Mouse (Mus musculus) midbrain, embryonic 13.5 days (tissue): ENCODE results near the gene Ppm1n. TPM values are rescaled to one million over a fixed set of nuclear protein-coding genes. Genes with fewer than 3 reads are reported as not detected.
A peak's percentile ranks its signal among the peaks of the same experiment; 100 is the strongest.

Experiments used
- ATAC-seq: fragments of 200-750 bp; cut with Nextera tagmentation; 2 replicates; pipeline ENCODE4 v1.8.0; 2017; ENCODE audit warnings: mild to moderate bottlenecking, moderate TSS enrichment, moderate library complexity
- H3K27ac ChIP-seq: fragments of 300-500 bp; sonication (generic); 2 replicates; pipeline ENCODE4 v1.5.1; 2015; ENCODE audit warnings: inconsistent platforms, mild to moderate bottlenecking, moderate library complexity
- H3K27me3 ChIP-seq: fragments of 300-500 bp; sonication (generic); 2 replicates; pipeline ENCODE4 v1.6.1; 2015; ENCODE audit warnings: mild to moderate bottlenecking, inconsistent platforms
- H3K36me3 ChIP-seq: fragments of 300-500 bp; sonication (generic); 2 replicates; pipeline ENCODE4 v1.6.1; 2015; ENCODE audit warnings: mild to moderate bottlenecking, inconsistent platforms
- H3K4me1 ChIP-seq: fragments of 300-500 bp; sonication (generic); replicated peaks from 2 replicates; pipeline ENCODE4 v1.6.1; 2015; ENCODE audit warnings: inconsistent platforms
- H3K4me2 ChIP-seq: fragments of 300-500 bp; sonication (generic); replicated peaks from 2 replicates; pipeline ENCODE4 v1.6.1; 2015; ENCODE audit warnings: moderate library complexity, mild to moderate bottlenecking, inconsistent platforms
- H3K4me3 ChIP-seq: fragments of 300-500 bp; sonication (generic); replicated peaks from 2 replicates; pipeline ENCODE4 v1.5.1; 2015; ENCODE audit warnings: mild to moderate bottlenecking, inconsistent platforms
- H3K9ac ChIP-seq: fragments of 300-500 bp; sonication (generic); replicated peaks from 2 replicates; pipeline ENCODE4 v1.6.1; 2015; ENCODE audit warnings: mild to moderate bottlenecking, inconsistent platforms
- H3K9me3 ChIP-seq: fragments of 300-500 bp; sonication (generic); 2 replicates; pipeline ENCODE4 v1.6.1; 2016; ENCODE audit warnings: mild to moderate bottlenecking, inconsistent platforms
- WGBS: fragments of 180-500 bp; shearing (Covaris S2); methylation state at CpG from one replicate; pipeline ENCODE4 v1.1.7; 2015; 5-methylcytosine and 5-hydroxymethylcytosine counted together
- polyA plus RNA-seq: library from polyadenylated mRNA; unstranded; fragments of >200 nt; fragmentation: Nextera tagmentation; extraction: Ambion mirVana; gene quantifications from 2 replicates; pipeline ENCODE4 v1.2.1, GENCODE M21; 2015

Ppm1n gene
- polyA plus RNA-seq, 1 experiment from 2014 or later, result 0.34 TPM

DNA sequence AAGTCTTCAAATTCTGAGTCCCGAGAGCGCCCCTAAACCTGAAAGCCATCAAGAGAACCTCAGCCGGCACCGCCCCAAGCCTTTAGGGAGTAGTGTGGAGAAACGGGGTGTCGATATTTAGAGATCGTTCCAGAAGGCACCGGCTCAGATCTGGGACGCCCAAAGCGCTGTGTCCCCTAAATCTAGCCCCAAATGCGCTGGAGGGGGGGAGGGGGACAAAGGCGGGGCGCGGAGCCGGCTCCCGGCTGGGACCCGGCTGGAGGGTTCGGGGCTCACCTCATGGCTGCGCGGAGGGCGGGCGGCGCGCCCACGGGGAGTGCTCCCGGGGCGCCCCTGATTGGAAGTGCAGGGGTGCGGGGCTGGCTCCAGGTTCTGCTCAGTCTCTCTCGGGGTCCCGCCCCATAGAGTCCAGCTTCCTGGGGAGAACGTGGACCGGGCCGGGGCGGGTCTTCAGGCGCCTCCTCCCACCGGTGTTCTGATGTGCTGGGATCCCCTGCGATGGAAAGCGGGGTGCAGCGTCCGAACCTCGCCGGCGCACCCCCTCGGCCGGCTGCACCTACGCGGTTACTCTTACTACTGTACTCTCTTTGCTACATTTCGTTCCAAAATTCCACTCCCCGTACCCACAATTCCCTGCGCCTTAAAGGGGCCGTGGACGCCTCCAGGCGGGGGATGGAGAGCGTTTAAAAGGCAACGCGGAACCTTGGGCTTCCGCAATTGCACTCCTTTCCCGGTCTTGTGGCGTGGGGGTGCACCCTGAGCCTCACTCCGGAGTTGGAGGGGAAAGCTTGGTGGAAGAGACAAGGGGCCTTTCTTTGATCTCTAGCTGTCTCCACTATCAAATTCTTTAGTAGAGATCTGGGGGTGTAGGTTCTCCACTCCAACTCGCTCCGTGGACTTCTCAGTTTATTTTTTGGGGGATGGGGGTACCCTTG is 8.4 kb downstream of the Ppm1n start, which contains the start of gene Vasp:
Vasp (minus strand) TSS at position 580 of the 935 bp plus-strand sequence.
- H3K4me3 ChIP-seq, result peak within 1 kb of the TSS; percentile 79
- H3K27ac ChIP-seq, result peak within 1 kb of the TSS; percentile 85
- 0 out of 2 replicates have a peak, but pooled peaks cover 4% of the 10 kb centered on the region for H3K27me3 ChIP-seq
- peaks cover 28% of the 10 kb centered on the region for H3K4me1 ChIP-seq
- peak within 1 kb of the TSS; percentile 97 for H3K4me2 ChIP-seq
- under 1% methylated on average over 52 of the region's 62 CpGs for WGBS
- no peaks in the 10 kb centered on the region for H3K9me3 ChIP-seq
- peak; percentile 75 for ATAC-seq
- H3K36me3 ChIP-seq, result no peaks in the 10 kb centered on the region
- peak within 1 kb of the TSS; percentile 96 for H3K9ac ChIP-seq

DNA sequence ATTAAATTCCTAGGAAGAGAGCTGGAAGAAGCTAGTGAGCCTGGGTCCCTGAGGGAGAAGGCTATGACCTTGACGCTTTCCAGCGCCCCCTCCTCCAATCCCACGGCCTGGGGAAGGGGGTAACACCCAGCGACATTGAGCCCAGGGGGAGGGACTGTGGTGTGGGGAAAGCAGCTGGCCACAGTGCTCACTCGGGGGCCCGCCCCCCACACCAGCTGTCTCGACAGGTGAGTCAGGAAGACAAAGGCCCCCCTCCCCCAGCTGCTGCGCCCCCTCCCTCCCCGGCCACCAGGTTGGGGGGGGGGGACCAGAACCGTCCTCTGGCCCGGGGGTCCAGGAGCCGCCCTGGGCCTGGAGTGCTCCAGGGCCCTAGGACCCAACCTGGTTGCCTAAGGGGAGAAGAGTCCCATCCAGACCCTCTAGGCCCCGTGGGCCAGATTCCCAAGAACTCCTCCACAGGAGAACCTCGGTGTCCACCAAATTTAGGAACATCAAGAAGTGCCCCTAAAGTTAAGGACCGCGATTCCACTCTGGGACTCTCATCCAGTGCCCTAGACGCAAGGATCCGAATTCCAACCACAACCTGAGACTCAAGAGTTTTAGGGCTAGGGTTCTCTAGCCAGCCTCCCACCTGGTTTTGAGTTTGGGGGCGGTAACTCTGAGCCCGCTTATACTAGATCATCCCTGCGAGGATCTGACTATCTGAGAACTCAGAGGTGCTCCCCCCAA is 9.2 kb downstream of the Ppm1n start:
- H3K4me1 ChIP-seq, result peaks cover 28% of the 10 kb centered on the region
- no peak for ATAC-seq
- no peaks in the 10 kb centered on the region for H3K9me3 ChIP-seq
- H3K4me2 ChIP-seq, result peak overlapping the region; percentile 97
- H3K9ac ChIP-seq, result peak overlapping the region; percentile 96
- H3K27ac ChIP-seq, result peak overlapping the region; percentile 19; the same call in 1 of the 2 replicates
- peak overlapping the region; percentile 79 for H3K4me3 ChIP-seq
- under 1% methylated on average over 20 of the region's 21 CpGs for WGBS
- H3K36me3 ChIP-seq, result no peaks in the 10 kb centered on the region
- H3K27me3 ChIP-seq, result 0 out of 2 replicates have a peak, but pooled peaks cover 4% of the 10 kb centered on the region

DNA sequence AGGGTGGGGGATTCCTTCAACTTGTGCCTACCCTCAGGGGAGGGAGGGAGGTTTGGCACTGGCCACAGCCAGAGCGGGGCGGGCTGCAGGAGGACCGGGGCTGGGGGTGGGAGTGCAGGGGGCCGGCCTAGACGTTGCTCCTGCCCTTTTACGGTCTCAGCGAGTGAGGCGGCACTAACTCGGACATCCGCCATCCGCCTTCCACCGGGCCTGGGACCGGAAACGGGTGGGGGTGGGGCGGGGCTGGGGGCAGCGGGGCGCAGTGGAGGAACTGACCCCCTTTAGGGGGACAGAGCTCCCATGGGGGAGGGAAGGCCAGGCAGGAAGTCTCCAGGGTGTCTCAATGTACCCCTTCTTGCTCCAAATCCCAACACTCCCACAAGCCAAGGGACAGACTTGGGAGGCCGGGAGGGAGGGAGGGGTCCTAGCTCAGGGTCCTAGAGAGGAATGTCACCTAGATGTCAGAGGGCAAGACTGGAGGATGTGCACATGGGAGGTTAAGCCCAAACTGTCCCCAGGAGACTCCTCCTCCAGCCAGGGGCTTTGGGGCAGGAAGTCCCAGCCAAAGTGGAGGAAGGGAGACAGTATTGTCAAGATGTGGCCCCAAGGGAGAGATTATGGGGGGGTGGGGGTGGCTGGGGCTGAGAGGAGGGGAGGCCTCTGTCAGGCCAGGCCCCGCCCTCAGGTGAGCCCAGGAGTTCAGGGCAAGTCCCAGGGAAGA is 10.0 kb downstream of the Ppm1n start:
- Histone ChIP-seq H3K27me3 (0 out of 2 replicates have a peak, but pooled peaks cover 4% of the 10 kb centered on the region), H3K27ac (peak overlapping the region; percentile 19; the same call in 1 of the 2 replicates), H3K4me1 (peaks cover 28% of the 10 kb centered on the region), H3K9ac (peak overlapping the region; percentile 96), H3K36me3 (no peaks in the 10 kb centered on the region), H3K4me3 (peak overlapping the region; percentile 79), H3K9me3 (no peaks in the 10 kb centered on the region), H3K4me2 (peak overlapping the region; percentile 97)
- ATAC-seq, result 0 out of 2 replicates have a peak, but pooled peaks have one; percentile 10
- 2% methylated on average over 19 of the region's 19 CpGs for WGBS

DNA sequence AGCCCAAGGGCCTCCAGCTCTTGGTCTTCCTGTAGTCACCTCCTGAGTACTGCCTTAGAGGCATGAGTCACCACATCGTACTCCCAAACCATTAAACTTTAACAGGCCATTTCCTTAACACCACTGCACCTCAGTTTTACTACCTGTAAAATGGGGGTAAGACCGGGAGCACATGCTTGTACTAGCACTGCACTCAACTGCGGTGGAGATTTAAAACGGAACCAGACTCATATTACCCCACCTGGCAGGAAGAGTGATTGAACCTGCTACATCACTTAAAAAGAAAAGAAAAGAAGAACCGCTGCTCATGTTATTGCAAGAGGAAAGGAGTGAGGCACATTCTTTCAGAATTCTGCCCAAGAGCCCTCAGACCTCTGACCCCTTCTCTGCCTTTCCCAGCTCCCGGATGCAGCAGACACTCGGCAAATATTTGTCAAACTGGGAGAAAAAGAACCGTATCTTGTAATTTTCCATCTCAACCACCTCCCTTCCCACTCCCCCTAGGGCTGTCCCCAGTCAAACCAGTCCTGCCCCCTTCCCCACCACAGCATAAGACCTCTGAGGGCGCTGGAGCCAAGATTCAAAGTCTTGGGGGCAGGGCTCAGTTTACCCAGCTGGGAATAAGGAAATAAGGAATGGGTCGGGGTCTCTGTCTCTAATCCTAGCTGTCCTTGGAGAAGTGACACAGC is 10.7 kb downstream of the Ppm1n start:
- Histone ChIP-seq H3K9me3 (no peaks in the 10 kb centered on the region), H3K27me3 (no peaks in the 10 kb centered on the region), H3K9ac (peak overlapping the region; percentile 96), H3K4me2 (peak overlapping the region; percentile 97), H3K4me3 (peak overlapping the region; percentile 79), H3K4me1 (peaks cover 28% of the 10 kb centered on the region), H3K36me3 (peaks cover 7% of the 10 kb centered on the region), H3K27ac (no peak overlapping the region)
- WGBS, result 57% methylated on average over 10 of the region's 10 CpGs
- no peak for ATAC-seq

DNA sequence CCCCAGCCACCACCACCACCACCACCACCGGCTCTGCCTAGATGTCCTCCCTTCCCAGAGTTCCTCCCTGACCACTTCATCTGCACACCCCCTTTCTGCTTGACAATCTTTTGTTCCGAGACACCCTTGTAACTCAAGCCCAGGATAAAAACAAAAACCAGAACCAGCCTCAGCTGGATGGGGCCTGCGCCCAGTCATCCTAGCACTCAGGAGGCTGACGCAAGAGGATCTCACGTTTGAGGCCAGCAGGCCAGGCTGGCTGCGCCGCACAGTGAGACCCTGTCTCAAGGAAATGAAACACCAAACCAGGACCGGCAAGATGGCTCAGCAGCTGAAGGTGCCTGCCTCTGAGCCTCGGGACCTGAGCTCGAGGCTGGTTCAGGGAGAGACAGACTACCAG is 12.8 kb downstream of the Ppm1n start:
- H3K27ac ChIP-seq, result no peak overlapping the region
- H3K9ac ChIP-seq, result no peak overlapping the region
- no peak for ATAC-seq
- H3K4me2 ChIP-seq, result no peak overlapping the region
- peaks cover 28% of the 10 kb centered on the region for H3K4me1 ChIP-seq
- no peaks in the 10 kb centered on the region for H3K27me3 ChIP-seq
- H3K36me3 ChIP-seq, result peaks cover 26% of the 10 kb centered on the region
- no peaks in the 10 kb centered on the region for H3K9me3 ChIP-seq
- WGBS, result 80% methylated on average over 10 of the region's 10 CpGs
- H3K4me3 ChIP-seq, result no peak overlapping the region

DNA sequence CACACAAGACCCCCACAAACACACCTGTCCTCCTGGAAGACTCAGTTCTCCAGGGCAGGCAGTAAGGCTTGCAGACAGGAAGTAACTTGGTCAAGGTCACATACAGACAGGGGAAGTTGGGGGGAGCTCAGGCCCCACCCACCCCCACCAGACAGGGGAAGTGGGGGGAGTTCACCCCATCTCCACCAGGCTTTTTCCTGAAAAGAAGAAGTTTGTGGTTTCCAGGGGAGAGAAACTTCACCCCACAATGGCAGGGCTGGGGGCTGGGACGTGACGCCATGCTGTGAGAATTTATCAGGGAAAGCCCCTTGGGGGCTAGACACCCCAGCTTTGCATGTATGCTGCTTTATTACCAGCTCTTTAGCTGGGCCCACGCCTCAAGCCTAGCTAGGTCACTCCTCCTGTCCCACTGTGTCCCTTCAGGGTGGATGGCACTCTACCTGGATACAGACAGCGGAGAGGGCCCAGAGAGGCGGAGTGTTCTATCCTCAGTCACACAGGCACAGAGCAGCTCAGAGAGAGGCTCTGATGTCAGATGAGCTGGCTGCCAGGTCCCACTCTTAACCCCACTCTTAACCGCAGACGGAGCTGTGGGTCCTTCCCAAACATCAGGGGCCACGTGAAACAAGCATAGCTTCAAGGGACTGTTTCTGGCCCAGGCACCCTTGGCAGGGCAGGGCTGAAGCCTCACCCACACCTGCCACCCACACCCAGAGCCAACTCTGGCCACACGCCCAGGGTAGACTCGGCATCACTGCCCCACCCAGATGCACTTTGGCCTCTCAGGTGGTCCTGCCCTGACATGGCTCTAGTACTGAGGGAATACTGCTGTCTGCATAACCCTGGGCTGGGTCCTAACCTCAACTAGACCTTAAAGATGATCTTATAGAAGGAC is 13.7 kb downstream of the Ppm1n start:
- Histone ChIP-seq H3K4me1 (peaks cover 27% of the 10 kb centered on the region), H3K4me3 (no peak overlapping the region), H3K36me3 (peaks cover 35% of the 10 kb centered on the region), H3K27me3 (no peaks in the 10 kb centered on the region), H3K27ac (no peak overlapping the region), H3K4me2 (no peak overlapping the region), H3K9me3 (no peaks in the 10 kb centered on the region), H3K9ac (0 out of 2 replicates have a peak overlapping the region, but pooled peaks have one; percentile 7)
- WGBS, result 87% methylated on average over 10 of the region's 10 CpGs
- no peak for ATAC-seq

DNA sequence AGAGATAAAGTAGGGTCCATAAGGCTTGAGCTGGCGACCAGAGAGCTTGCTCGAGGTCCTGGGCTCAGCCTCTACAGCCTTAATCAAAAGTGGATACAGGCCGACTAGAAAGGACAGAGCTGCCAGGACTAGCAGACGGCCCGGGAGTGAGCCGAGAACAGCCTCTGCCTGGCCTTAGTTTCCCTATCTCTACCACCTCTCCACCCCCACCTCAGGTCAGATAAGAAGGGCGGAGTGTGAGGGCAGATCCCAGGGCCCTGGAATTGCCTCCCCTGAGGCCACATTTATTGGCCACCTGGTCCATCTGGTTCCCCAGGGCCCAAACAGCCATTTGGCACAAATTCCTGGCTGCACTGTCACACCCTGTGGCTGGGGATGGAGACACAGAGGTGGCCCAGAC is 14.7 kb downstream of the Ppm1n start:
- Histone ChIP-seq H3K36me3 (peaks cover 45% of the 10 kb centered on the region), H3K9me3 (no peaks in the 10 kb centered on the region), H3K27ac (no peak overlapping the region), H3K4me1 (peaks cover 17% of the 10 kb centered on the region), H3K27me3 (no peaks in the 10 kb centered on the region), H3K4me2 (no peak overlapping the region), H3K4me3 (no peak overlapping the region), H3K9ac (no peak overlapping the region)
- WGBS, result 89% methylated on average over 7 of the region's 7 CpGs
- no peak for ATAC-seq

DNA sequence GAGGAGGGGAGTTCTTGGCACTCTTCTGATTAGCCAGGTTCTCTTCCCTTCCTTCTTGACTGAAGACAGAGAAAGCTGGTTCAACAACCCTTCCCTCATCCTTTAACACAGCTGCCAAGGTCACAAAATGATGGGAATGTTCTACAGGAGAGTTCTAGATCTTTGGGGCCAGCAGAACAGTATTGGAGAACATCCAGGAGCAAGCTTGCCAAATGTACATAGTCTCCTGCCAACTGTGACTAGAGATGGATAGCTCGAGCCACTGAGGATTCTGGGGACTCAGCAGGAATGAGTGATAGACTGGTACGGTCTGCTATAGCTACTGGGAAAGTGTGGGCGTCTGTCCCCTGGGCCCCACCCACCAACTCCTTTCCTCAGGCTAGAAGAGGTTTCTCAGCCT is 21.5 kb downstream of the Ppm1n start:
- Histone ChIP-seq H3K4me1 (no peaks in the 10 kb centered on the region), H3K4me2 (no peak overlapping the region), H3K9ac (no peak overlapping the region), H3K27ac (no peak overlapping the region), H3K36me3 (peaks cover 82% of the 10 kb centered on the region), H3K4me3 (no peak overlapping the region), H3K9me3 (no peaks in the 10 kb centered on the region), H3K27me3 (no peaks in the 10 kb centered on the region)
- ATAC-seq, result no peak
- 88% methylated on average over 3 of the region's 3 CpGs for WGBS

DNA sequence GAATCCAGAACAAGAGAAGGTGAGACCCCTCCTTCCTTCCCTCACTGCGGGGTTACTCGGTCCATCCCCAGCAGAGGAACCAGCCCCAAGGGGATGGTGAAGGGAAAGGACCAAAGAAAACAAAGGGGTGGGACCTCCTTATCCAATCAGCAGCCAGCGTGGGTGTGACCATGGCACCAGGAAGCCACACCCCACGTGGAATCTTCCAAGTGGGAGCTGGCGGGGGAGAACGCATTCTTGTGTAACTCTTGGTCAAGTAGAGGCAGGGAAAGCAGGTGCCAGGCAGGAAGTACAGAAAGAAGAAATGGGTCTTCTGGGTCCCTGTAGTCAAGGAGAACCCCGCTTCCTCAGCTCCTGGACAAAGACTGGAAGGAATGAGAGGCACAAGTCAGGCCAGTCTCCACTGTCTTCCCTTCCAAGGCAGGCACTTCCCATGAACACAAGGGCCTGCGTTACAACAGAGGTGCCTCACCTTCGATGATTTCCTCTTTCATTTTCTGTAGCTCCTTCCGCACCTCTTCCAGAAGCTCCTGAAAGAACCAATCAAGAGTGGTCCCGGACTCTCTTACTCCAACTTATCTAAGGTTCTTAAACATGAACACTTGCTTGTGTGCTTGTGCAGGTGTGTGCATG is 22.4 kb downstream of the Ppm1n start:
- H3K4me2 ChIP-seq, result no peak overlapping the region
- no peaks in the 10 kb centered on the region for H3K27me3 ChIP-seq
- H3K9ac ChIP-seq, result no peak overlapping the region
- no peak overlapping the region for H3K27ac ChIP-seq
- WGBS, result 34% methylated on average over 11 of the region's 11 CpGs
- ATAC-seq, result peak; percentile 71
- H3K9me3 ChIP-seq, result no peaks in the 10 kb centered on the region
- peaks cover 74% of the 10 kb centered on the region for H3K36me3 ChIP-seq
- no peaks in the 10 kb centered on the region for H3K4me1 ChIP-seq
- no peak overlapping the region for H3K4me3 ChIP-seq

DNA sequence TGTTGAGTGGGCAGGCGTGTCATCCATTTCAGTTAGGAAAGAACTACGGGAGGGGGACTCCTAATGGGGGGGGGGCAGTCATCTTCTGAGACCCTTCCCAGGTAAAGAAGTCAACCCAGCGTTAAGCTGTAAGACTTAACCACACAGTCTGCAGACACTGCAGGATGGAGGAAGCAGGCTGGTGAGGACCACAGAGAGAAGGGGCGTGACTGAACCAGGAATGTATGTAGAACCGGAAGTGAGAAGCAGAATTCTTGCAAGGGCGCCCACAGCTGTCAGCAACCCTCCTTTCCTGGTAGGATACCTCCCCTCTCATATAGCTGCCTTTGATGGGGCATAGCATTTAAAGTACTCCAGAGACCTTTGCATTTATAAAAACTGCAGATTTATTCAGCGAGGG is 23.3 kb downstream of the Ppm1n start:
- 91% methylated on average over 7 of the region's 7 CpGs for WGBS
- no peak overlapping the region for H3K4me2 ChIP-seq
- H3K4me3 ChIP-seq, result no peak overlapping the region
- H3K9me3 ChIP-seq, result no peaks in the 10 kb centered on the region
- ATAC-seq, result no peak
- H3K36me3 ChIP-seq, result peaks cover 66% of the 10 kb centered on the region
- no peak overlapping the region for H3K27ac ChIP-seq
- H3K27me3 ChIP-seq, result no peaks in the 10 kb centered on the region
- H3K4me1 ChIP-seq, result no peaks in the 10 kb centered on the region
- no peak overlapping the region for H3K9ac ChIP-seq
